Mouse (Mus musculus): ENCODE results near the gene B430306N03Rik. TPM values are rescaled to one million over a fixed set of nuclear protein-coding genes. Genes with fewer than 3 reads are reported as not detected.
A peak's percentile ranks its signal among the peaks of the same experiment; 100 is the strongest.
"Not testable (repeated sequence)": the region's sequence is repeated elsewhere in the genome, so short reads cannot be mapped to it uniquely, and the experiment has no call there.

B430306N03Rik gene
- 0.02 TPM in 2 replicates for polyA plus RNA-seq (2012)

- not testable (repeated sequence) for TF ChIP-seq GATA1 (IDR thresholded peaks at IDR 0.05; ENCODE audit: low read length)
Measured at GRCm38 (mm10) chr17:48315905-48316579, at the start of gene B430306N03Rik. Gene B430306N03Rik (plus strand): TSS chr17:48316141.

- no peak for TF ChIP-seq GATA1 (IDR thresholded peaks at IDR 0.05; ENCODE audit: low read length)
Measured at GRCm38 (mm10) chr17:48266610-48267304, 49.2 kb upstream of the B430306N03Rik start.

GRCm38 (mm10) chr17:48267591-48267990, 48.4 kb upstream of the B430306N03Rik start:
- TF ChIP-seq GATA1 (IDR thresholded peaks at IDR 0.05; ENCODE audit: low read length): peak; percentile 67

- no peak for TF ChIP-seq GATA1 (IDR thresholded peaks at IDR 0.05; ENCODE audit: low read length)
Measured at GRCm38 (mm10) chr17:48268276-48268675, 47.7 kb upstream of the B430306N03Rik start.

- TF ChIP-seq GATA1 (IDR thresholded peaks at IDR 0.05; ENCODE audit: low read length): no peak
Measured at GRCm38 (mm10) chr17:48269833-48270232, 46.1 kb upstream of the B430306N03Rik start.

- TF ChIP-seq GATA1 (IDR thresholded peaks at IDR 0.05; ENCODE audit: low read length): peak; percentile 92
Measured at GRCm38 (mm10) chr17:48272158-48272557, 43.8 kb upstream of the B430306N03Rik start.

GRCm38 (mm10) chr17:48272598-48272997, 43.3 kb upstream of the B430306N03Rik start:
- no peak for TF ChIP-seq GATA1 (IDR thresholded peaks at IDR 0.05; ENCODE audit: low read length)

- TF ChIP-seq GATA1 (IDR thresholded peaks at IDR 0.05; ENCODE audit: low read length): no peak
Measured at GRCm38 (mm10) chr17:48274098-48274497, 41.8 kb upstream of the B430306N03Rik start.

- no peak for TF ChIP-seq GATA1 (IDR thresholded peaks at IDR 0.05; ENCODE audit: low read length)
Measured at GRCm38 (mm10) chr17:48274885-48275284, 41.1 kb upstream of the B430306N03Rik start.

GRCm38 (mm10) chr17:48275736-48276135, 40.2 kb upstream of the B430306N03Rik start:
- no peak for TF ChIP-seq GATA1 (IDR thresholded peaks at IDR 0.05; ENCODE audit: low read length)

GRCm38 (mm10) chr17:48278381-48278780, 37.6 kb upstream of the B430306N03Rik start:
- no peak for TF ChIP-seq GATA1 (IDR thresholded peaks at IDR 0.05; ENCODE audit: low read length)

GRCm38 (mm10) chr17:48279002-48279401, 36.9 kb upstream of the B430306N03Rik start:
- no peak for TF ChIP-seq GATA1 (IDR thresholded peaks at IDR 0.05; ENCODE audit: low read length)

GRCm38 (mm10) chr17:48280943-48281738, 34.8 kb upstream of the B430306N03Rik start:
- no peak for TF ChIP-seq GATA1 (IDR thresholded peaks at IDR 0.05; ENCODE audit: low read length)

GRCm38 (mm10) chr17:48281739-48282085, 34.2 kb upstream of the B430306N03Rik start:
- no peak for TF ChIP-seq GATA1 (IDR thresholded peaks at IDR 0.05; ENCODE audit: low read length)

- no peak for TF ChIP-seq GATA1 (IDR thresholded peaks at IDR 0.05; ENCODE audit: low read length)
Measured at GRCm38 (mm10) chr17:48286765-48287164, 29.2 kb upstream of the B430306N03Rik start.

GRCm38 (mm10) chr17:48287276-48287675, 28.7 kb upstream of the B430306N03Rik start:
- no peak for TF ChIP-seq GATA1 (IDR thresholded peaks at IDR 0.05; ENCODE audit: low read length)
